Mouse (Mus musculus) neural tube, embryonic 14.5 days (tissue): ENCODE results near the gene Nmi. TPM values are rescaled to one million over a fixed set of nuclear protein-coding genes. Genes with fewer than 3 reads are reported as not detected.

ENCODE experiments used
- ATAC-seq: fragments of 200-750 bp; cut with Nextera tagmentation; 2 replicates; pipeline ENCODE4 v1.8.0; 2017; ENCODE audit warnings: low read depth, mild to moderate bottlenecking, moderate TSS enrichment, moderate library complexity
- H3K27ac ChIP-seq: fragments of 300-500 bp; sonication (generic); 2 replicates; pipeline ENCODE4 v1.5.1; 2014; ENCODE audit warnings: low read depth, mild to moderate bottlenecking, control low read depth, low read length, moderate library complexity, mixed read lengths
- H3K27me3 ChIP-seq: fragments of 300-500 bp; sonication (generic); 2 replicates; pipeline ENCODE4 v1.6.1; 2014; ENCODE audit warnings: low read length; ENCODE audit not compliant: control insufficient read depth, insufficient read depth
- H3K36me3 ChIP-seq: fragments of 300-500 bp; sonication (generic); 2 replicates; pipeline ENCODE4 v1.6.1; 2014; ENCODE audit warnings: low read length, mixed read lengths; ENCODE audit not compliant: control insufficient read depth, insufficient read depth
- H3K4me1 ChIP-seq: fragments of 300-500 bp; sonication (generic); 2 replicates; pipeline ENCODE4 v1.6.1; 2014; ENCODE audit warnings: low read length; ENCODE audit not compliant: control insufficient read depth, insufficient read depth
- H3K4me2 ChIP-seq: fragments of 300-500 bp; sonication (generic); 2 replicates; pipeline ENCODE4 v1.6.1; 2014; ENCODE audit warnings: mild to moderate bottlenecking, low read depth, low read length, control low read depth
- H3K4me3 ChIP-seq: fragments of 300-500 bp; sonication (generic); 2 replicates; pipeline ENCODE4 v1.5.1; 2014; ENCODE audit warnings: low read depth, low read length, control low read depth, mixed read lengths
- H3K9ac ChIP-seq: fragments of 300-500 bp; sonication (generic); replicated peaks from 2 replicates; pipeline ENCODE4 v1.6.1; 2014; ENCODE audit warnings: low read depth, mild to moderate bottlenecking, control low read depth, low read length, mixed read lengths
- H3K9me3 ChIP-seq: fragments of 300-500 bp; sonication (generic); 2 replicates; pipeline ENCODE4 v1.6.1; 2016; ENCODE audit warnings: low read length; ENCODE audit not compliant: control insufficient read depth
- WGBS: fragments of 180-500 bp; shearing (Covaris S2); extraction: QIAGEN DNeasy Blood & Tissue Kit; methylation state at CpG from one replicate; pipeline ENCODE4 v1.1.7; 2014; 5-methylcytosine and 5-hydroxymethylcytosine counted together
- polyA plus RNA-seq: library from polyadenylated mRNA; unstranded; fragments of >200 nt; fragmentation: Nextera tagmentation; extraction: Ambion mirVana; gene quantifications from 2 replicates; pipeline ENCODE4 v1.2.1, GENCODE M21; 2014

Gene Nmi
- polyA plus RNA-seq, 1 experiment from 2014 or later: 2.7 TPM

DNA sequence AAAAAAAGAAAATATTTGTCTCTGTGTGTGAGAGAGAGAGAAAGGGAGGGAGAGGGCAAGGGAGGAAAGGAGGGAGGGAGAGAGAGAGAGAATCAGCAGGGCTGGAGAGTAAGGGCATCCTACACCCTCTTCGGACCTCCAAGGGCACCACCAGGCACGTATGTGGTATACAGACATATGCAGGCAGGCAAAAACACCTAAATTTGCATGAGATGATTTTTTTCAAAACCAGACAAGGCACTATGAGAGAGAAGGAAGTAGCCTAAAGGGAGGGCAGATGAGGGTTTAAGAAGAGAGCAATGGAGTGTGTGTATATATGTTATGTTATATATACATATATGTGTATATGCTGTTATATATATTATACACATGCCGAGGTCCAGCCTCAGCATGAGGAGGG is 6.0 kb downstream of the Nmi start:
- no peak overlapping the region for H3K4me3 ChIP-seq
- H3K27ac ChIP-seq: no peak overlapping the region
- no peaks in the 10 kb centered on the region for H3K4me1 ChIP-seq
- H3K9ac ChIP-seq: no peak overlapping the region
- WGBS: 89% methylated on average over 3 of the region's 3 CpGs
- no peaks in the 10 kb centered on the region for H3K27me3 ChIP-seq
- no peak for ATAC-seq
- no peaks in the 10 kb centered on the region for H3K36me3 ChIP-seq
- no peak overlapping the region for H3K4me2 ChIP-seq
- H3K9me3 ChIP-seq: no peaks in the 10 kb centered on the region

DNA sequence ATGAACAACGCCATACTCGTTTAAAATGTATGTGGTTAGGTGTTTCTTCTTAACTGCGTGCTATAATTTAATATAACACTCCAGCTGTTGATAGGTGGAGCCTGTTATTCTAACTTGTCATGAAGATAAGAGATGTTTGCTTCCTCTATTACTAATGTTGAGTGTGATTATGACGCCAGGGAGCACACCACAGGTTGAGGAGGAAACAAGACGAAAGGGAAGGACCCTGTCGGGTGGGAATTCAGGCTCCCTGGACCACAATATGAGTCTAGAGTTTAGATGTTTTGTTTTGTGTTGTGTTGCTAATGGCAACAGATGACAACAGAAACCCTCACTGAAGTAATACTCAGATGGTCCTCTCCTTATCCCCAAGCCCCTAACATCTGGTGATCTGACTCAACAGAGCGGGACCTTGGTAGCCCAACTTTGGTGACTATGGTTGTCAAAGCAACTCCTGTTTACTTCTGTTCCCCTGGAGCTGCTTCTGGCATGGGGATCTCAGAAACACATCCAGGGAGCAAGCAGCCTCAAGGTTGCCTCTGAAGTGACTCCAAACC is 19.6 kb downstream of the Nmi start:
- ATAC-seq: no peak
- no peaks in the 10 kb centered on the region for H3K27me3 ChIP-seq
- H3K36me3 ChIP-seq: no peaks in the 10 kb centered on the region
- H3K27ac ChIP-seq: no peak overlapping the region
- H3K4me2 ChIP-seq: no peak overlapping the region
- no peak overlapping the region for H3K4me3 ChIP-seq
- H3K9ac ChIP-seq: no peak overlapping the region
- 92% methylated on average over 7 of the region's 7 CpGs for WGBS
- no peaks in the 10 kb centered on the region for H3K4me1 ChIP-seq
- no peaks in the 10 kb centered on the region for H3K9me3 ChIP-seq

DNA sequence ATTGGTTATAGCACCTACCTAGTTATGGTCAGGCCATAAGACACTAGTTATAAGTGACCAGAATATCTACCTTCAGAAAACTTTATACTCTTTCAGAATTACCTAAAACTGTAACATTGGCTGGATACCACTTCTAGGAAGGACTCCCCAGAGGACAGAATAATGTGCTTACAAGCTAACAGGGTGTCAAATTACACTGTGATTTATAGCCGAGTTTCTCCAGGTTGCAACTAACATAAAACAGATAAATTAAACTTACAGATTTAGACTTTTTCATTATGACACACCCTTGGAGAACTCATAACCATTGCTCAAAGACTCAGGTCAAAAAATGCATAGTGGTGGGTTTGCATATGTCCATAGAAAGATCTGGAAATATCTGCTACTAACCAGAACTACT is 22.4 kb downstream of the Nmi start:
- WGBS: 71% methylated on average over 1 of the region's 1 CpGs
- H3K4me3 ChIP-seq: no peak overlapping the region
- no peaks in the 10 kb centered on the region for H3K36me3 ChIP-seq
- H3K4me2 ChIP-seq: no peak overlapping the region
- no peaks in the 10 kb centered on the region for H3K27me3 ChIP-seq
- ATAC-seq: no peak
- H3K9ac ChIP-seq: no peak overlapping the region
- H3K27ac ChIP-seq: no peak overlapping the region
- H3K4me1 ChIP-seq: no peaks in the 10 kb centered on the region
- no peaks in the 10 kb centered on the region for H3K9me3 ChIP-seq

DNA sequence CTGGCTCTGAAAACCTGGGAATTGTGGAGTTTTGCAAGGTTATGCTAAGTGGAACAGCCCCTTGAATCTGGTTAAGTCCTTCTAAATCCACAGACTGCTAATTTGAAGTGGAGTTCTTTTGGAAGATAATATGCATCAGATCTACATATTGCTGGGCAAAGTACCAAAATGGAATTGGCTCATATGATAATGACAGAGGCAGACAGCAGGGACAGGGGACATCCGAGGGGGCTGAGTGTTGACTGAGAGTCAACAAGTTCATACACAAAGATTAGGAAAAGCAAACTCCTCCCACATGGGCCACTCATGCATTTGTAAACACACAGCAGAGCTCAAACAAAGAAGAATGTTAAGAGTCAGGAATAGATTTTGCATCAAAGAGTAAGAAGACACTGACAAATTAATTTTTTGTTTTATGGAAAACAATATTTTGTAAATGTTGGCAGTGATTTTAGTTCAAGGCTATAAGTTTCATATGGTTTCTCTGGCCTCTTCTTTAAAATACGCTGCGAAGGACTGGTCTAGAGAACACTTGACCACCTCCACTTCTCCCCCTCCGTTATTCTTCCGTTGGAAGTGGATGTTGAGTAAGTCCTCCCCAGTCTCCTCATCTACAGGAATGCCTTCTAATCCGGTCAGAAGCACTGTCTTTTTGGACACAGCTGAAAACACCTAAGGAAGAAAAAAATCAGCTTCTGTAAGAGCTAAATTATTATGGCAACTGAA is 25.0 kb downstream of the Nmi start:
- H3K27ac ChIP-seq: no peak overlapping the region
- WGBS: 89% methylated on average over 6 of the region's 6 CpGs
- H3K4me2 ChIP-seq: no peak overlapping the region
- no peaks in the 10 kb centered on the region for H3K4me1 ChIP-seq
- no peaks in the 10 kb centered on the region for H3K27me3 ChIP-seq
- no peak overlapping the region for H3K9ac ChIP-seq
- no peaks in the 10 kb centered on the region for H3K36me3 ChIP-seq
- H3K4me3 ChIP-seq: no peak overlapping the region
- no peak for ATAC-seq
- H3K9me3 ChIP-seq: no peaks in the 10 kb centered on the region

DNA sequence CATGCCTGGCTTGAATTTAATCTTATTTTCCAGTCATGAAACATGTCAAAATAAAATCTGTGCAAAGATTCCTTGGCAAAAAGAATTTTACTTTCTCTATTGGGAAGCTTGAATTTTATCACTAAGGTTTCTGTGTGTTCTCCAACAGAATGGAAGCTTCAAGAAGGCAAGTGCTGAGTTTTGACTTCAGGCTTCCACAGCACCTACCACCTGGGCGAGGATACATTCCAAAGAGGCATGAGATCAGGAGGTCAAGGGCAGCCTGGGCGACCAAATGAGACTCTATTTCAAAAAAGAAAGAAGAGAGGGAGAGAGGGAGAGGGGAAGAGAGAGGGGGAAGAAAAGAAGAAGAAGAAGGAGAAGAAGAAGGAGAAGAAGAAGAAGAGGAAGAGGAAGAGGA is 27.5 kb downstream of the Nmi start:
- WGBS: 71% methylated on average over 2 of the region's 2 CpGs
- Histone ChIP-seq H3K9ac (no peak overlapping the region), H3K9me3 (no peaks in the 10 kb centered on the region), H3K4me1 (no peaks in the 10 kb centered on the region), H3K4me2 (no peak overlapping the region), H3K4me3 (no peak overlapping the region), H3K36me3 (no peaks in the 10 kb centered on the region), H3K27ac (no peak overlapping the region), H3K27me3 (no peaks in the 10 kb centered on the region)
- ATAC-seq: no peak

DNA sequence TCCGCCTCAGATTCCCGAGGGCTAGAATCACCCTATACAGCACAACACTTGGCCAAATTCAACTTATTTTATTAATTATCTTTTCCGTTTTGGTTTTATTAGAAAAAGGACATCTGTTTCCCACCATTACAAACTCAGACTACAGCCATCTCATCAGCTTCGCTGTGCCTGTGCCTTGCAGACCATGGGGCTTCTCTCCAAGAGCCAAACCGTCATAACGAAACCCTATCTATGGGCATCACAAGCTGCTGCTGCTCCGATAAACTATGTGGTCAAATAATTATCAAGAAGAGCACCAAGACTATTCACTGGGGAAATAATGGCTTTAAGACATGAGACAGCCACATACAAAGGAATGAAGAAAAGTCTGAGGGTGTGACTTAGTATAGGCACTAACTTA is 31.5 kb downstream of the Nmi start:
- Histone ChIP-seq H3K4me2 (no peak overlapping the region), H3K9ac (no peak overlapping the region), H3K27me3 (no peaks in the 10 kb centered on the region), H3K27ac (no peak overlapping the region), H3K36me3 (no peaks in the 10 kb centered on the region), H3K4me3 (no peak overlapping the region), H3K9me3 (no peaks in the 10 kb centered on the region), H3K4me1 (no peaks in the 10 kb centered on the region)
- no peak for ATAC-seq
- 92% methylated on average over 7 of the region's 7 CpGs for WGBS

DNA sequence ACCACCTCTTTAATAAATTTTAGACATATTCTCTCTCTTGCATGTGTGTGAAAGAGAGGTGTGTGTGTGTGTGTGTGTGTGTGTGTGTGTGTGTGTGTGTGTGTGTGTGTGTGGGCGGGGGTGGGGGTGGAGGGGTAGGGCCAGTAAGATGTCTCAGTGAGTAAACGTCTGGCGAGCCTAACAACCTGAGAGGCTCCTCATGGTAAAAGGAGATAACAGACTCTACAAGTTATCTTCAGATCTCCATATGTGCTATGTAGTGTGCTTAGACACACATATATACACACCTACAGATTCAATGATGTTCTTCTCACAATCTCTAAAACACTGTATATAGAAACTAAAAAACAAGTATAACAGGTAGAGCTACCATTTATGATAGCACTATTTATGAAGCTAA is 34.5 kb downstream of the Nmi start:
- no peaks in the 10 kb centered on the region for H3K4me1 ChIP-seq
- no peaks in the 10 kb centered on the region for H3K9me3 ChIP-seq
- H3K36me3 ChIP-seq: no peaks in the 10 kb centered on the region
- H3K27ac ChIP-seq: no peak overlapping the region
- no peak overlapping the region for H3K4me2 ChIP-seq
- 81% methylated on average over 2 of the region's 3 CpGs for WGBS
- ATAC-seq: no peak
- no peaks in the 10 kb centered on the region for H3K27me3 ChIP-seq
- H3K9ac ChIP-seq: no peak overlapping the region
- no peak overlapping the region for H3K4me3 ChIP-seq

DNA sequence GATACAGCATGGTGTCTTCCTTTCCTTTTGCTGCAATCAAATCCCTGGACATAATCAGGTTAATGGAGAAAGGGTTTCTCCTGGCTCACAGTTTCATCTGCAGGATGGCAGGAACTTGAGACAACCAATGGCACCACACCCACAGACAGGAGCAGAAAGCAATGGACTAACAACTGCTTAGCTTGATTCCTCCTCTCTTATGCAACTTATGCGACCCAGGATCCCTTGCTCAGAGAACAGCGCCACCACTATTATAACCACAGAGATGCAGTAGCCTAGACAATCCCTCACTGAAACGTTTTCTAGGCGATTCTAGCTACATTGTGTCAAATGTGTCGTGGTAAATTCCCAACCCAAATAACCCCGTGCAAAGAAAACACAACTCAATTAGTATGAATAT is 36.3 kb downstream of the Nmi start:
- Histone ChIP-seq H3K27ac (no peak overlapping the region), H3K4me1 (no peaks in the 10 kb centered on the region), H3K4me2 (no peak overlapping the region), H3K4me3 (no peak overlapping the region), H3K9me3 (no peaks in the 10 kb centered on the region), H3K36me3 (no peaks in the 10 kb centered on the region), H3K27me3 (no peaks in the 10 kb centered on the region), H3K9ac (no peak overlapping the region)
- no peak for ATAC-seq
- 71% methylated on average over 6 of the region's 6 CpGs for WGBS

DNA sequence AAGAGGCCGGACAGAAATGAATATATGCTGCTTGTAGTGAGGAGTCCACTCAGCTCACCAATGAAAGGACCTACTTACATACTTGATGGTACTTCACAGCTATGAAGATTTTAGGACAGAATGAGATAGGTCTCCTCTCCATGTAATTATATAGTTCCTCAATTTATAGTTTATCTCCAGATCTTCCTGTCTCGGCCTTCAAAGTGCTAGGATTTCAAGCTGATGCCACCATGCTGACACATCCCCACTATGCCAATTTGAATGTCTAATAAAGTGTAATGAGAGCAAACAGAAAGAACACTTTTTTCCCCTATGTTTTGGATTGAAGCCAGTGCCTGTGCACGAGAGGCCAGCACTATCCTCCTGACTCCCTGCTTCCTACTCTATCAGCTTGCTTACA is 36.7 kb downstream of the Nmi start:
- Histone ChIP-seq H3K4me1 (no peaks in the 10 kb centered on the region), H3K27me3 (no peaks in the 10 kb centered on the region), H3K4me3 (no peak overlapping the region), H3K9me3 (no peaks in the 10 kb centered on the region), H3K9ac (no peak overlapping the region), H3K4me2 (no peak overlapping the region), H3K36me3 (no peaks in the 10 kb centered on the region), H3K27ac (no peak overlapping the region)
- ATAC-seq: no peak
- 81% methylated on average over 3 of the region's 3 CpGs for WGBS
